ENCODE assay signal across 13 mouse cellular contexts in genomic region chr14:77037832-77038425, GRCm38 (mm10). TPM values are rescaled to one million over a fixed set of nuclear protein-coding genes. Genes with fewer than 3 reads are reported as not detected.
DNase-seq lines count a peak whose midpoint lies in the region; ATAC-seq and TF ChIP-seq lines count a peak whose summit lies in the region.
"Had no signal": no experiment of that assay in that cellular context is flagged by ENCODE, and none has a peak within 500 bp of the region (broad histone marks: within the 10 kb centered on the region; RNA-seq: fewer than 3 reads in every experiment).

No protein-coding gene starts in this region.

- no peak overlapping the region for H3K4me2 ChIP-seq in limb, embryonic 15.5 days
- no peak overlapping the region for H3K4me2 ChIP-seq in hindbrain, postnatal 0 days (ENCODE audit: low read depth, low read length)
- H3K4me2 ChIP-seq: hindbrain, embryonic 12.5 days had no signal

- no peaks in the 10 kb centered on the region for H3K27me3 ChIP-seq in limb, embryonic 15.5 days
- H3K27me3 ChIP-seq in midbrain, embryonic 10.5 days (ENCODE audit: low read depth, poor library complexity, severe bottlenecking) = peaks cover 12% of the 10 kb centered on the region
- no peaks in the 10 kb centered on the region for H3K27me3 ChIP-seq in hindbrain, postnatal 0 days (ENCODE audit: insufficient read depth, low read length)

- DNase-seq in layer of hippocampus, adult 11-12 months (ENCODE audit: low spot score) = peak; percentile 23
- no peak for DNase-seq in layer of hippocampus, postnatal 25 days (ENCODE audit: extremely low spot score in 1 of 2, low spot score in 1 of 2)
- DNase-seq in 416B (ENCODE audit: low read depth) (peak; percentile 59), adipocyte (ENCODE audit: low spot score) (peak; percentile 5)
- DNase-seq in midbrain, embryonic 10.5 days (ENCODE audit: low spot score) = no peak
- DNase-seq in left cerebral cortex, postnatal 4 days = no peak
- no peak for DNase-seq in hindbrain, postnatal 0 days (ENCODE audit: low spot score)
- DNase-seq: cerebellum, postnatal 14 days; retina, postnatal 1 day had no signal

- intact Hi-C loops in left cerebral cortex, postnatal 4 days (cut with DNase I) = no loop called here

- WGBS in limb, embryonic 15.5 days = 68% methylated on average over 8 of the region's 8 CpGs
- 82% methylated on average over 8 of the region's 8 CpGs for WGBS in midbrain, embryonic 10.5 days
- WGBS in hindbrain, postnatal 0 days = 65% methylated on average over 8 of the region's 8 CpGs

- no peaks in the 10 kb centered on the region for H3K36me3 ChIP-seq in limb, embryonic 15.5 days
- H3K36me3 ChIP-seq in midbrain, embryonic 10.5 days = no peaks in the 10 kb centered on the region
- H3K36me3 ChIP-seq in hindbrain, postnatal 0 days (ENCODE audit: insufficient read depth, low read length) = no peaks in the 10 kb centered on the region
- H3K36me3 ChIP-seq: hindbrain, embryonic 12.5 days had no signal

- ATAC-seq in limb, embryonic 15.5 days (ENCODE audit: insufficient number of reproducible peaks, low FRiP score, low TSS enrichment, low read depth) = no peak
- no peak for ATAC-seq in hindbrain, postnatal 0 days

- peaks cover 10% of the 10 kb centered on the region; the same call in 1 of the 2 replicates for H3K4me1 ChIP-seq in limb, embryonic 15.5 days
- peaks cover 23% of the 10 kb centered on the region for H3K4me1 ChIP-seq in midbrain, embryonic 10.5 days
- no peaks in the 10 kb centered on the region for H3K4me1 ChIP-seq in hindbrain, postnatal 0 days (ENCODE audit: insufficient read depth, low read length)

- no peak overlapping the region for H3K4me3 ChIP-seq in limb, embryonic 15.5 days
- H3K4me3 ChIP-seq in midbrain, embryonic 10.5 days = no peak overlapping the region
- no peak overlapping the region for H3K4me3 ChIP-seq in hindbrain, postnatal 0 days (ENCODE audit: low read length)
- H3K4me3 ChIP-seq: erythroblast, embryonic 14.5 days; hindbrain, embryonic 12.5 days had no signal

- H3K9ac ChIP-seq in limb, embryonic 15.5 days = no peak overlapping the region
- H3K9ac ChIP-seq in hindbrain, postnatal 0 days (replicated peaks; ENCODE audit: low read length) = no peak overlapping the region
- H3K9ac ChIP-seq: hindbrain, embryonic 12.5 days had no signal

- no peaks in the 10 kb centered on the region for H3K9me3 ChIP-seq in limb, embryonic 15.5 days
- no peaks in the 10 kb centered on the region for H3K9me3 ChIP-seq in midbrain, embryonic 10.5 days (replicated peaks)
- H3K9me3 ChIP-seq in hindbrain, postnatal 0 days (ENCODE audit: low read length) = no peaks in the 10 kb centered on the region
- H3K9me3 ChIP-seq: hindbrain, embryonic 12.5 days had no signal

- TF ChIP-seq CTCF in hindbrain, postnatal 0 days (IDR thresholded peaks at IDR 0.05; ENCODE audit: low read depth) = no peak

- peak overlapping the region; percentile 73; the same call in 1 of the 2 replicates for H3K27ac ChIP-seq in limb, embryonic 15.5 days
- no peak overlapping the region for H3K27ac ChIP-seq in midbrain, embryonic 10.5 days (replicated peaks)
- no peak overlapping the region for H3K27ac ChIP-seq in hindbrain, postnatal 0 days
- H3K27ac ChIP-seq: hindbrain, embryonic 12.5 days; kidney, postnatal 0 days had no signal

RNA-seq across cellular contexts. Expression of gene Lacc1, which starts 1.2 kb away (rescaled TPM):
- 1 to 10 TPM; 3.0 to 4.9 TPM for total RNA-seq in layer of hippocampus, postnatal 25 days (2021)
- 11.8 and 12.4 TPM in 2 replicates for polyA plus RNA-seq in limb, embryonic 15.5 days (2015; fragmentation: Nextera tagmentation; extraction: Ambion mirVana)
- 3.2 and 3.8 TPM in 2 replicates for polyA plus RNA-seq in midbrain, embryonic 10.5 days (2016; fragmentation: Nextera tagmentation; extraction: Ambion mirVana)
- 1 to 10 TPM; 3.5 to 3.9 TPM for total RNA-seq in left cerebral cortex, postnatal 4 days (2021)
- total RNA-seq in hindbrain, postnatal 0 days (2014; rRNA removed) = 1.5 and 3.6 TPM in 2 replicates
- 3.2 and 3.4 TPM in 2 replicates for polyA plus RNA-seq in hindbrain, postnatal 0 days (2015; fragmentation: Nextera tagmentation; extraction: Ambion mirVana)
- polyA plus RNA-seq: erythroblast, embryonic 14.5 days had no signal

RNA-seq across cellular contexts. Expression of gene Ccdc122, which starts 1.4 kb away (rescaled TPM):
- total RNA-seq in layer of hippocampus, postnatal 25 days (2021) = 1 to 10 TPM; 1.0 to 1.3 TPM
- 5.1 and 5.4 TPM in 2 replicates for polyA plus RNA-seq in limb, embryonic 15.5 days (2015; fragmentation: Nextera tagmentation; extraction: Ambion mirVana)
- 0.93 and 0.96 TPM in 2 replicates for polyA plus RNA-seq in midbrain, embryonic 10.5 days (2016; fragmentation: Nextera tagmentation; extraction: Ambion mirVana)
- total RNA-seq in left cerebral cortex, postnatal 4 days (2021) = under 1 TPM; 0.26 to 0.70 TPM
- total RNA-seq in hindbrain, postnatal 0 days (2014; rRNA removed) = 1.7 and 3.5 TPM in 2 replicates
- polyA plus RNA-seq in hindbrain, postnatal 0 days (2015; fragmentation: Nextera tagmentation; extraction: Ambion mirVana) = 2.6 and 2.8 TPM in 2 replicates
- polyA plus RNA-seq: erythroblast, embryonic 14.5 days had no signal

Comparison
In these comparisons a context has a peak if more than half of its experiments do, and no peak if none do; other contexts are left out.
1. DNase-seq: peak in layer of hippocampus, adult 11-12 months (single experiment), 416B (single experiment) and adipocyte (single experiment); none in layer of hippocampus, postnatal 25 days (0 of 2), midbrain, embryonic 10.5 days (single experiment), left cerebral cortex, postnatal 4 days (single experiment) and hindbrain, postnatal 0 days (single experiment).